Mouse (Mus musculus): ENCODE results near the gene Sipa1l2.

The Sipa1l2 gene

DNA sequence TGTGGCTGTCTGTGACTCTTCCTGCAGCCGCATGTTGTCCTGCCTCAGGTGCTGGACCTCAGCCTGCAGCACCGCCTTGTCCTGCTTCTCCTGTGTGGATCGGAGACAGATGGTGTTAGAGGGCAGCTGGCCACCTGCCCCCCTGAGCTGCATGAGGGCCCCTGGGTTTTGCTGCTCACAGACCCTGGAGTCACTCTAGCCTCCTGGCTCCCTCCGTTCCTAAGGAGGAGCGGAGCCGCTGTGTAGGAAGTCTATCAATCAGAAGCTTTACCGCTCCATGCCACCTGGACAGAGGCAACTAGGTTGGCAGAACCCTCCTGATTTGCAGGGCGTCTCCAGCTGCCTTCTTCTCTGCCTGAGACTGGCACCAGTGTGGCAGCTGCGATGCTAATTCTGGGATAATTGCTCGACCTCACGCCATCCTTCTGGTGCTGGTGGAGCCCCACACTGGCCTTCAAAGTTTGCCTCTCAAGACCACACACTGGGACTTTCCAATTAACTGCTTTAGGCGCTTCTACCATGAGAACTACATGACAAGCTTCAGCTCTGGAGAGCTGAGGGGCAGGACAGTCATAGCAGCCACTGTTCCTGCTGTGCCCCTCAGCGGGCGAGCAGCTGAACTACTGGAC lies 150.3 kb downstream of the Sipa1l2 start:
- CTCF ChIA-PET, result interaction anchor here in 2 of 4 experiments (0.6 kb wide), 2 partner anchors 10 to 49 kb away, joined by 5 to 7 read pairs; no protein-coding TSS in a partner anchor
- POLR2A ChIA-PET, result interaction anchor here in 3 of 4 experiments (0.9 to 2.2 kb wide), 10 partner anchors 9 to 199 kb away, joined by 3 to 11 read pairs (median 4); no protein-coding TSS in a partner anchor

DNA sequence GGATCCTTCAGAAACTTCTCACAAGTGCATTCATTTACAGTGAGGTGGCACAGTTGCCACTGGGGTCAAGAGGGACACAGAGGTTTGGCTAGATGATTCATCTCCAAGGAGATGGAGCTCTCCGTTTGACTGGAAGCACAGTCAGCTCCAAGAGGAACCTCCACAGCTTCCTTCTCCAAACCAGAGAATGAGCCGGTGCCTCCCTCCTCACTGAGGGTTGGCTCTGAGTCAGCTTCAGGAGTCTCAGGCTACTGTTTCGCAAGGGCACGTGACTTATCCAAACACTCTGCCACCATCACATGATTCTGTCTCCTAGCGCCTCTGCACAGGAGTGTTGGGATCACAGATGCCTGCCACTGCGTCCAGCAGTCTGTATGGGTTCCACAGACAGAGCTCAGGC lies 153.5 kb downstream of the Sipa1l2 start:
- ChIA-PET CTCF (no interaction called here), POLR2A (interaction anchor here in 2 of 4 experiments (0.8 to 4.1 kb wide), 10 partner anchors 9 to 89 kb away, joined by 3 to 14 read pairs (median 4); no protein-coding TSS in a partner anchor)

DNA sequence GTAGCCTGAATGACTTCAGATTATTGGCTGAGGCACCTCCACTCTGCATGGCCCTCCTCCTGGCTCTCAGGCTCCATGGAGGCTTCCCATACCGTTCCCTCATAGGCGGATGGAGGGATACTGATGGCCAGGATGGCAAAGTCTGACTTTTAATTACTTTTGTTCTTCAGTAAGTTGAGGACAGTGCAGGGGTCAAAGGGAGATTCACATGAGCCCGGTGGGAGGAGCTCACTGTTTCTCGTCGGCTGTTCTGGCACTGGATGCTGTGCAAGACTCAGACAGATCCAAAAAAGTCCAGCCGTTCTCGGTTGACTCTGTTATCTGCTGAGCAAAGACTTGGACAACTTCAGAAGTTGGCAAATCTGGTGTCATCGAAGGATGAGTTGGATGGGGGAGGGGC lies 155.0 kb downstream of the Sipa1l2 start:
- POLR2A ChIA-PET, result interaction anchor here in 3 of 4 experiments (0.6 to 4.1 kb wide), 22 partner anchors 8 to 1182 kb away, joined by 3 to 14 read pairs (median 4); partner anchors contain the start of gene Map10 (in 1 of the 3)
- CTCF ChIA-PET, result interaction anchor here in 1 of 4 experiments (0.6 to 0.9 kb wide), 2 partner anchors 57 to 360 kb away, joined by 3 to 4 read pairs; no protein-coding TSS in a partner anchor

DNA sequence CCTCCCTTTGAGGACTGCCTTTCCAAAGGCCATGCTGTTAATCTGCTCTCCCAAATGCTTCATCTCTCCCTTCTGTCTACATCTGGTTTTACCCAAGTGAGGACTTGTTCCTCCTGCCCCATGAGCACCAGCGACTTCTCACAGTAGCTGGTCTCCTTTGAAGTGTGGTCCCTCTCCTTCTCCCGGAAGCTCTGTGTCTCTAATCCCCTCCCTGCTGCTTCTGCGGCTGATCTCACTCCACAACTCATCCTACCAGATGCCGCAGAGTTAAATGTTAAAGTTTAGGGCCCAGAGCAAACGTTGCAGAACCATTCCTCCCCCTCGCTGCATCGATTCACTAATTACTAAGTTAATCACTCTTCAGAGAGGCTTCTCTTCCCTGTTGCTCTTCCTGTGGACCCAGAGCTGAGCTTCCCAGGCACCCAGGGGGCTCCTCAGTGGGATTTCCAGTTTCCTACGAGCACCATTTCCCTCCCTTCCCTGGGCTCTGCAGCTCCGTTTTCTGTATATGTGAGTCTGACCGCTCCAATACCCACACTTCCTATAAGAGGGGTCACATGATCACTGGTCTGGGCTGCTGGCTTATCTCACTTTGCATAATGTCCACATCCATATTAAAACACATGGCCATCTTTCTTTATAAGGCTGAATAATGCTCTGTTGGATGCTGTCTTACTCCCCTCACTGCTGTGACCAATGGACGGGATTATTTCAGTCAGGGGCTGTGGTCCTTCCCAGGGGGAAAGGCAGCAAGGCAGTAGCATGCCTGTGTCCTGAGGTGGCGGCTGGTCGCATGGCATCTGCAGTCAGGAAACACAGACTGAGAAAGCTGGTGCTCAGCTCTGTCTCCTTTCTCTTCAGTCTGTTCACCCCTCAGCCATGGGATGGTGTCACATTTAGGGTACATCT lies 156.4 kb downstream of the Sipa1l2 start:
- ChIA-PET POLR2A (interaction anchor here in 2 of 4 experiments (0.6 to 4.1 kb wide), 6 partner anchors 11 to 145 kb away, joined by 3 to 14 read pairs (median 3); no protein-coding TSS in a partner anchor), CTCF (interaction anchor here in 1 of 4 experiments (0.6 kb wide), 1 partner anchor 63 kb away, joined by 3 read pairs; no protein-coding TSS in a partner anchor)

DNA sequence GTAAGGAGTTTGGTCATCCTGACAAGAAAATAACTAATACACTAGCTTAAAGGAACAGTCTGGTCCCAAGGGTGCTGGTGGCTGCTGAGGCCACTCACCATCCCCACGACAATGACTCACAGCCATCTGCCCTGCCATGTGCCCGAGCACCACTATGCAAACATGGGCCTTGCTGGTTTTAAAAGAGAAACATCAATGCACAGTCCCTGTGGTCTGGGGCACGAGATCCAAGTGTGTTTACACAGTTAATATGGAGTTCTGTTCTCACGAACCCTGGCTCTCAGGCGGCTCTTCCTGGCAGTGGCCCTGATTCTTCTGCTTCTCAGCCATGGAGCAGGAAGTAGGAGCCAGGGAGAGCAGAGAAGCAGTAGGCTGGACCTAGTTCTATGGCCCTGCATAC lies 159.0 kb downstream of the Sipa1l2 start:
- POLR2A ChIA-PET, result interaction anchor here in 2 of 4 experiments (0.9 to 2.2 kb wide), 4 partner anchors 8 to 19 kb away, joined by 3 to 12 read pairs (median 4); no protein-coding TSS in a partner anchor
- CTCF ChIA-PET, result interaction anchor here in 1 of 4 experiments (0.8 kb wide), 1 partner anchor 227 kb away, joined by 3 read pairs; no protein-coding TSS in a partner anchor

DNA sequence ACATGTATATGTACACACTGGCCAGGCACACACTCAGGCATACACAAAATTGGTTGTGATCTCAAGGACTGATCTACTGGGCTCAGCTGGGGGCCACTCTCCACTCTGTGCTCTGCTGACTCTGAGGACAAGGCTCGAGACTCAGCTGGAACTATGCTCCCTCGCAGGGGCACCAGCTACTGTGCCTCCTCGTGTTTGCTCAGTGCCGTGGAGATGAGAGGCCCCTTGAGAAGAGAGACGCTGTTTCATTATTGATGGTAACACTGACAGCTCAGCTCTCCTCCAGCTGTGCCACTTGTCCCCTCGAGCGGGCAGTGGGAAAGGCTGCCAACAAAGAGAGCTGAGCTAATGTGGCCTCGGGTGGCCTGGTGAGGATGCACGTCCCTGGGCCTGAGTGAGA lies 161.9 kb downstream of the Sipa1l2 start:
- ChIA-PET CTCF (interaction anchor here in 1 of 4 experiments (0.6 kb wide), 1 partner anchor 12 kb away, joined by 3 read pairs; no protein-coding TSS in a partner anchor), POLR2A (no interaction called here)

DNA sequence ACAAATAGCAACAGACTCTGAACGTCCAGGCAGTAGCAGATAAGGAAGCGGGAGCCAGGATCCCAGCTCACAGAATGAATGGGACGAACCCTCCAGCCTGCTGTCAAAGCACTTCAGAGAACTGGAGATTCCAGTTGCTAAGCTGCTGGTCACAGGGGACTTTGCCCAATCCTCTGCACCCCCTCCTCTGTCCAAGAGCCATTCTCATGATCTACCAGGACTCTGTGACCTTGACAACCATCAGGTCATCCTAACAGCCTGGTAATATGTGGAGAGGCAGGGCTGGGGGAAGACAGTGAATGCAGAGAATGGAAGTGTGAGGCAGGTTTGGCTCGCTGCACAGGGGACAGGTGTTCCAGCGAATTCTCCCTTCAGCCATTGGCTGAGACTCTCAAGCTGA lies 163.2 kb downstream of the Sipa1l2 start:
- ChIA-PET POLR2A (interaction anchor here in 2 of 4 experiments (0.9 to 2.4 kb wide), 6 partner anchors 8 to 79 kb away, joined by 3 to 8 read pairs (median 4); no protein-coding TSS in a partner anchor), CTCF (interaction anchor here in 1 of 4 experiments (1.0 kb wide), 1 partner anchor 168 kb away, joined by 3 read pairs; no protein-coding TSS in a partner anchor)

DNA sequence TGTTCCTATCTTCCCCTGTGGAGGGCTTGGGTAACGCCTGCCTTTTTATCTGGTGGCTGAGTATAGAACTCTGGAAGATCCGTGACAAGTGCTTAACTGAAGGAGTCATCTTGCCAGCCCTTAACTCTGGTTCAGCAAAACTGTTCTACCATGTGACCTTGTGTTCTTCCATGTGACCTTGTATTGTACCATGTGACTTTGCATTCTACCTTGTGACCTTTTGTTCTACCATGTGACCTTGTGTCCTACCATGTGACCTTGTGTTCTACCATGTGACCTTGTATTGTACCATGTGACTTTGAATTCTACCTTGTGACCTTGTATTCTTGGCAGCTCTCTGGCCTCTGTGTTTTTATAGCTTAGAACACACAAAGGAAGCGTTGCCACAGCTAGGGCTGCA lies 168.3 kb downstream of the Sipa1l2 start:
- ChIA-PET POLR2A (interaction anchor here in 3 of 4 experiments (0.9 to 2.0 kb wide), 14 partner anchors 8 to 169 kb away, joined by 3 to 12 read pairs (median 4); no protein-coding TSS in a partner anchor), CTCF (interaction anchor here in 2 of 4 experiments (0.6 to 1.3 kb wide), 3 partner anchors 10 to 96 kb away, joined by 3 to 7 read pairs (median 3); no protein-coding TSS in a partner anchor)

DNA sequence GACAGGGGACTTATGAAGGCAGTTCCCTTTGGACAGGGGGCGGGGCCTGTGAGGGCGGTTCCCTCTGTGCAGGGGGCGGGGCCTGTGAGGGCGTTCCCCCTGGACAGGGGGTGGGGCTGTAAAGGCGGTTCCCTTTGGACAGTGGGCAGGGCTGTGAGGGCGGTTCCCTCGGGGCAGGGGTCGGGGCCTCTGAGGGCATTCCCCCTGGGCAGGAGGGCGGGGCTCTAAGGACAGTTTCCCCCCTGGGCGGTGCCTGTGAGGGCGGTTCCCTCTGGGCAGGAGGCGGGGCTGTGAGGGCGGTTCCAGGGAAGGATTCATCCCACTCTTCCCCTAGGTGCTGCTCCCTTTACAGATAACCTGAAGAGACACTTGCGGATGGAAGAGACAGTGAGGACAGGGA lies 171.6 kb downstream of the Sipa1l2 start:
- ChIA-PET CTCF (no interaction called here), POLR2A (interaction anchor here in 1 of 4 experiments (0.6 kb wide), 1 partner anchor 21 kb away, joined by 3 read pairs; no protein-coding TSS in a partner anchor)

DNA sequence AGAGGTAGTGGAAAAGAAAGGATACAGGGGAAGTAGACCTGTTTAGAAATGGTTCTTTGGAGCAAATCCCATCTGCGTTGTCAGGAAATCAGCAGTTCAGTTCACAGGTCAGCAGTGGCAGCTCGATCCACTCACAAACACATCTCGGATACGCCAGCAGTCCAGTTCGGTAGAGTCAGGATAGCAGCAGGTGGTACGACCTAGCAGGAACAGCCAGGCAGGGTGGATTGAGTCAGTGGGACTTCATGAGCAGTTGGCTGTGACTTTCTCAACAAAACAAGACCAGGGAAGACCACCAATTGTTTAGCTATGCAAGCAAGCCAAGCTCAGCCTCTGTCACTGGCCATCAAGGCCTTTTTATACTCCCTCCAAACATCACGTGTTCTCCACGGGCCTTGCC lies 173.9 kb downstream of the Sipa1l2 start:
- CTCF ChIA-PET, result interaction anchor here in 1 of 4 experiments (0.6 kb wide), 1 partner anchor 12 kb away, joined by 3 read pairs; no protein-coding TSS in a partner anchor
- POLR2A ChIA-PET, result interaction anchor here in 1 of 4 experiments (1.4 to 1.9 kb wide), 3 partner anchors 20 to 83 kb away, joined by 4 to 5 read pairs (median 5); no protein-coding TSS in a partner anchor

DNA sequence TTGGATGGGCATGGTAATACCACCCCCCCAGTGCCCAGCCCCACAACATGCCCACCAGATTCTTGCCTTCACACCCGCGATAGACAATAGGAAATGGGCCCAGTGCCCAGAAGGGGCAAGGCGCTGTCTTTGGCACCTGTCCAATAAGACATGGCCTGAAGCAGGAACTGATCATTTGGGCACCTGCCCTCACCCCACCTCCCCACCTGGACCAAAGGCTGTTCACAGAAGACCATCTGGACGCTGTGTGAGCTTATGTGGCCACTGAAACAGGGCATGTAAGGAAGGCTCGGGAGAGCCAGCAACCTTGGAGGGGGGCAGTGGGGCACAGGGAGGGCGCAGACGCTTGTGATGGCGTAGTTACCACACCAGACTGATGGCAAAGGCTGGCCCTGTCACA lies 174.6 kb downstream of the Sipa1l2 start:
- POLR2A ChIA-PET, result interaction anchor here in 1 of 4 experiments (1.9 kb wide), 2 partner anchors 21 to 65 kb away, joined by 4 to 5 read pairs; no protein-coding TSS in a partner anchor

DNA sequence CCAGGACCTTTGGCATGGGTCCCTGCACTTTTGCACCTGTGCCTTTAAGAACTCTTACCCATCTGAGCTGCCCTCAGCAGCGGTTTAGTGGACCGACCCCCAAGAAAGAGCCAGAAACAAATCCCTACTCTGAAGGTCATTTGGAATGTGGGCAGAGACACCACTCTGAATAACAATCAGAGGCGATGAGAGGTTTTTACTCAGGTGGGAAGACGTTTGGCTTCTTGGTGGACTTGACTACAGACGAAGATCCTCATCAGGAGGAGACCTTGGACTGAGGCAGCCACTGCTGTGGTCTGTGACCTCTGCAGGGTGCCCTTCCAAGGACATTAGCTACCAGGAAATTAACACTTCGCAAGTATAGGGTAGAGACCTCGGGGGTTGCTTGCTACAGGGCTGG lies 177.9 kb downstream of the Sipa1l2 start:
- ChIA-PET POLR2A (interaction anchor here in 3 of 4 experiments (0.7 to 2.4 kb wide), 29 partner anchors 9 to 328 kb away, joined by 3 to 12 read pairs (median 4); partner anchors contain the start of gene Sipa1l2 (in 1 of the 3)), CTCF (interaction anchor here (0.6 to 1.3 kb wide), 4 partner anchors 10 to 213 kb away, joined by 3 to 5 read pairs (median 4); no protein-coding TSS in a partner anchor)

More for the DNA sequence above, 174.6 kb downstream of the Sipa1l2 start:
- CTCF ChIA-PET, result no interaction called here

DNA sequence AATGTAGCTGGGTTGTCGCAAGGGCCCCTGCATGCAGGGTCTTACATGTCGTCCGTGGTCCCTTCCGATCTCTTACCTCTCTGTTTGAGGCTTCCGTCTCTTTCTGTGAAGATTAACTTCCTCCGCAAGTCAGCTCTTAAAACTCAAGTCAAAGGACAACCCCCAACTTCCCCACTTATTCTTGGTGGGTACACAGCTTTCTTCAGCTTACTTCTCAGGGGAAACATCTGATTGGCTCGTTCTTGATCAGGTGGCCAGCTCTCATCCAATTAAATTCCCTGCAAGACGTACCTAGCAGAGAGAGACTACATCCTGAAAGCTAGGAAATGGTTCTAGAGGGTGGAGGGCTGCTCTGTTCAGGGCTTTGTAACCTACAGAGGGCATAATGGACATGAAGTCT lies 178.3 kb downstream of the Sipa1l2 start:
- POLR2A ChIA-PET, result interaction anchor here in 3 of 4 experiments (0.7 to 2.4 kb wide), 29 partner anchors 10 to 329 kb away, joined by 3 to 12 read pairs (median 5); partner anchors contain the start of gene Sipa1l2 (in 1 of the 3)
- CTCF ChIA-PET, result interaction anchor here in 2 of 4 experiments (0.6 to 1.3 kb wide), 4 partner anchors 10 to 213 kb away, joined by 3 to 4 read pairs (median 3); no protein-coding TSS in a partner anchor

DNA sequence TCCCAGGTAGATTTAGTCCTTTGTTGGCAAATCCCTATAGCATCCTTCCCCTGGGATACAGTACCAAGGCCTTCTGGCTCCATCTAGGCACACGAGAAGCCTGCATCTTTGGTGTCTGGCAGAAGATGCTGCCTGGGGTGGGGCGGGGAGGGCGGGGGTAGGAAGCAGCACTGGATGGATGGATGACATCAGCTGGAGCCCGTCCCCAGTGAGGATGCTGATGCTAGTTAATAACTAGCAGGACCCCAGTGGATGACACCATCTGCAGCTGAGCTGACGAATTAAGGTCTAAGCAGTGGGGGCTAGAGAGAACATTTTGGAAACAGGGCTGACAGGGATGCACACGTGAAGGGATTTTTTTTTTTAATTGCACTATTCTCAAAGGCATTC lies 179.1 kb downstream of the Sipa1l2 start:
- POLR2A ChIA-PET, result interaction anchor here in 2 of 4 experiments (0.8 to 2.4 kb wide), 5 partner anchors 9 to 123 kb away, joined by 3 to 12 read pairs (median 9); no protein-coding TSS in a partner anchor

DNA sequence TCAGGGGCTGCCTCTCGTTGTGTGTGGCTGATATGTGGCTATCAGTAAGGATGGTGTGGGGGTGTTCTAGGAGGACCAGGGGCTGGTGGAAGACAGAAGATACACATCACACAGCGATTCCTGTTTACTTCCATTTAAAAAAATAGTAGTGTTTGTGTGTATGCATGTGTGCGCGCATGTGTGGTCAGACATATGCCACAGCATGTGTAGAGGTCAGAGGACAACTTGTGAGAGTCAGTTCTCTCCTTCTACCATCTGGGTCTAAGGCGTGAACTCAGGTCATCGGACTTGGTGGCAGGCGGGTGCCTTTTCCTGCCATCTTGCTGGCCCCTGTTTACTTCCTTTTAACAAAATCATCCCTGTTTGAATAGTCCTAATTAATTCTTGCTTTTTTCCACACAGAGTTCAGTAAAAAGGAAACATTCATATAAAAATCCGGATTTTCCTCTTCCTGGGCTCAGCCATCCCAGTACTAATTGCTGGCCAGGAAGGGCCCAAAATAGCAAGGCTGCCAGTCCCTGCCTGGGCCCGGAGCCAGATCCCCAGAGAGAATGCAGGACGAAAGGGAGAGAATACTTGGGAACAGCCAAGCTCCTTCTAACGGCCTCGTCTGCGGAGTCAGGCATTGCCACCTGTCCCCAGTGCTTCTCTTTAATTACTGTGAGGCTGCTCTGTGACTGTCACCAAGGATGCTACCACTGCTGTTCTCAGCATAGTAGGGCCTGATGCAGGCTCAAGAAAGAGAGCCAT lies 179.7 kb downstream of the Sipa1l2 start:
- ChIA-PET CTCF (no interaction called here), POLR2A (interaction anchor here in 1 of 4 experiments (2.4 kb wide), 1 partner anchor 9 kb away, joined by 9 read pairs; no protein-coding TSS in a partner anchor)

More for the DNA sequence above, 179.1 kb downstream of the Sipa1l2 start:
- CTCF ChIA-PET, result no interaction called here

DNA sequence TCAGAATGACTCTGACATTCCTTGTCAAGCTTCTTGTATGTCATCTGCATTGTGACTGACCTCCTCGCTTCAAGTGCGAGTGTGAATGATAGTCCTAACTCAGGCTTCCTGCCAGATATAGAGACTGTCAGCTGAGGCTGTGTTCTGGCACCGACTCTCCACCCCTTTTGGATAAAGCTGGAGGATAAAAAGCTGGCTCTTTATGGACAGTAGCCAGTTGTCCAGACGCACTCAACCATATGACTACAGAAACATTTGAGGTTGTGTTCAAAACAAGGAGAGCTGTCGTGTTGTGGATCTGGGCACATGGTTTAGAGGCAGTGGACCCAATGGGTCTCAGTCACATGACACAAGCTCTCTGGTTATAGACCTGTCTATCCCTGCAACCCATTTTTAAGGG lies 180.3 kb downstream of the Sipa1l2 start:
- CTCF ChIA-PET, result no interaction called here
- POLR2A ChIA-PET, result no interaction called here

DNA sequence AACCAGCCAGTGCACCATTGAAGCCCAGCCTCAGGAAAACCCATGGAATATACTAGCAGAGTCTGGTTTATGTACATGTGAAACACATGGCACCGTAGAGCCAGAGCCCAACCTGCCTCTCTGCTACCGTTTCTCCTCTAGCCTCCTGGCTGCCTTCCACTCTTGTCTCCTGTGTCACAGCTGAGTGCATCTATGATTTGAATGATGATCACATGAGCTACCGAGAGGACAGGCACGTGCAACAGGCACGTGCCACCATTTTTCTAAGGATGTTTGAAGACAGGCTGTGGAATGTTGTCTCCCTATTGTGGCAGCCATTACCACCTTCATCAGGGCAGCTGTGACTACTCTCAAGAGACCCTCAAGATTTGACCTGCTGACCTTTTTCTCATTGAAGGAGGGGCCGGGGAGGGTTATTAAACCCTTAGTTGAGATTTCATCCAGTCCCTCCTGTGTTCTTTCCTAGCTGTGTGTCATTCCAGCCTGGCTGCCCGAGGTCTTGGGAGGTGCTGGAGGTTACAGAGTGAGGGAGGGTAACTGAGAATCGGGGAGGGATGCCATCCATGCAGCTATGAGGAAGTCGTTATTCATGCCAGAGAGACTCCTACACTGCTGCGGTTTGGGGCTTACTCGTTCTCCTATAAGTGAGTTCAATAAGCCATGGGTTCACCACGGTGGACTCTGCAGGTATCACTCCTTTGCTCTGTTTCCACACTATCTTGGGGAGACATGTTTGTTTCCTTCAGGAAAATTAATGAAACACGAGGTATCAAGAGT lies 181.0 kb downstream of the Sipa1l2 start:
- CTCF ChIA-PET, result no interaction called here
- POLR2A ChIA-PET, result interaction anchor here in 1 of 4 experiments (0.6 to 0.8 kb wide), 2 partner anchors 21 to 52 kb away, joined by 3 to 7 read pairs; no protein-coding TSS in a partner anchor

Measured in embryonic stem cell, embryonic (primary cell).